Mouse (Mus musculus) ES-E14 (cell line): Measurements from ENCODE around the gene Ldha. TPM values are rescaled to one million over a fixed set of nuclear protein-coding genes. Genes with fewer than 3 reads are reported as not detected.

Source experiments
- DNase-seq: peaks from one replicate; pipeline ENCODE4 v3.0.0-alpha.2; 2013; ENCODE audit warnings: low read depth, low spot score
- H3K27ac ChIP-seq: 2 replicates; pipeline ENCODE4 v1.5.1; 2012; ENCODE audit warnings: low read depth, mild to moderate bottlenecking, low read length, moderate library complexity, mixed read lengths; ENCODE audit not compliant: poor library complexity, insufficient read depth, severe bottlenecking
- H3K36me3 ChIP-seq: 2 replicates; pipeline ENCODE4 v1.6.1; 2012; ENCODE audit warnings: mild to moderate bottlenecking, low read length, moderate library complexity, mixed read lengths; ENCODE audit not compliant: control insufficient read depth, poor library complexity, insufficient read depth, severe bottlenecking
- H3K4me1 ChIP-seq, 2 experiments: fragments of 150-350 bp in 1 of 2; sonication (generic) in 1 of 2; 2 replicates each; pipeline ENCODE4 v1.6.1; 2012; ENCODE audit warnings: low read length in 2 of 2, mild to moderate bottlenecking in 1 of 2, mixed read lengths in 1 of 2; ENCODE audit not compliant: control insufficient read depth in 2 of 2, insufficient read depth in 2 of 2, poor library complexity in 1 of 2
- H3K4me3 ChIP-seq, 2 experiments: fragments of 150-350 bp in 1 of 2; sonication (generic) in 1 of 2; 2 replicates each; pipeline ENCODE4 v1.5.1; 2012; ENCODE audit warnings: low read length in 2 of 2, low read depth in 1 of 2, mild to moderate bottlenecking in 1 of 2, mixed read lengths in 1 of 2; ENCODE audit not compliant: insufficient read depth in 1 of 2, poor library complexity in 1 of 2, severe bottlenecking in 1 of 2
- H3K9ac ChIP-seq: 2 replicates; pipeline ENCODE4 v1.6.1; 2012; ENCODE audit warnings: low read depth, mild to moderate bottlenecking, low read length, mixed read lengths; ENCODE audit not compliant: poor library complexity, insufficient read depth, severe bottlenecking
- H3K9me3 ChIP-seq: fragments of 150-350 bp; sonication (generic); 2 replicates; pipeline ENCODE4 v1.6.1; 2012; ENCODE audit warnings: low read depth, mild to moderate bottlenecking, low read length; ENCODE audit not compliant: control insufficient read depth, insufficient read depth
- CHD2 ChIP-seq: IDR thresholded peaks from 2 replicates; pipeline ENCODE4 v1.6.1; 2014; ENCODE audit warnings: mild to moderate bottlenecking, low read depth, low read length, inconsistent platforms
- HCFC1 ChIP-seq: IDR thresholded peaks from 2 replicates; pipeline ENCODE4 v1.6.1; 2012; ENCODE audit warnings: low read length, inconsistent platforms, borderline replicate concordance; ENCODE audit not compliant: insufficient read depth
- MAFK ChIP-seq: IDR thresholded peaks from 2 replicates; pipeline ENCODE4 v1.6.1; 2014; ENCODE audit warnings: mild to moderate bottlenecking, low read depth, low read length, inconsistent platforms; ENCODE audit not compliant: insufficient read depth
- ZC3H11A ChIP-seq: IDR thresholded peaks from 2 replicates; pipeline ENCODE4 v1.6.1; 2012; ENCODE audit warnings: low read depth, mild to moderate bottlenecking, inconsistent platforms, low read length, borderline replicate concordance
- ZNF384 ChIP-seq: IDR thresholded peaks from 2 replicates; pipeline ENCODE4 v1.6.1; 2012; ENCODE audit warnings: low read depth, low read length, inconsistent platforms
- in situ Hi-C, 2 experiments: fragments of 600-800 bp; cut with MboI; formaldehyde crosslinking; loops; one replicate each; pipeline ENCODE4 v1.15.1; 2025; ENCODE audit warnings: low sequenced_read_pairs in 2 of 2, inconsistent platforms in 1 of 2; ENCODE audit not compliant: unreplicated experiment in 2 of 2
- total RNA-seq: library from RNA; depleted of rRNA; stranded (reverse); fragments of 300-350 nt; gene quantifications from 2 replicates; pipeline ENCODE4 v1.2.3, GENCODE M21; 2012

Ldha gene
- total RNA-seq, 1 experiment = 621 TPM

GRCm38 (mm10) chr7:46860996-46861395, 19.7 kb downstream of the Ldha start, which contains the start of gene Ldhc:
Ldhc (plus strand) TSS chr7:46861203.
- Histone ChIP-seq H3K36me3 (0 out of 2 replicates have a peak, but pooled peaks cover 3% of the 10 kb centered on the region), H3K9me3 (no peaks in the 10 kb centered on the region), H3K4me3 (0 out of 4 replicates have a peak within 1 kb of the TSS, but pooled peaks of 1 of the 2 experiments have one; percentile 36), H3K9ac (no peak within 1 kb of the TSS), H3K4me1 (0 out of 4 replicates have a peak, but pooled peaks cover 0 to 2% of the 10 kb centered on the region in 2 experiments), H3K27ac (no peak within 1 kb of the TSS)
- in situ Hi-C loops = no loop called here
- TF ChIP-seq MAFK = no peak
- no peak for TF ChIP-seq CHD2
- no peak for TF ChIP-seq HCFC1
- TF ChIP-seq ZNF384 = no peak
- TF ChIP-seq ZC3H11A = no peak
- DNase-seq = no peak

- TF ChIP-seq CHD2 (no peak), MAFK (no peak), ZNF384 (no peak), ZC3H11A (no peak), HCFC1 (no peak)
- no peak overlapping the region for H3K27ac ChIP-seq
- H3K36me3 ChIP-seq = no peaks in the 10 kb centered on the region
- H3K4me3 ChIP-seq = no peak overlapping the region
- no peak for DNase-seq
- no peaks in the 10 kb centered on the region for H3K4me1 ChIP-seq
- no peaks in the 10 kb centered on the region for H3K9me3 ChIP-seq
- H3K9ac ChIP-seq = no peak overlapping the region
- in situ Hi-C loops = no loop called here
Observed at GRCm38 (mm10) chr7:46871988-46872387, 30.7 kb downstream of the Ldha start.

DNA sequence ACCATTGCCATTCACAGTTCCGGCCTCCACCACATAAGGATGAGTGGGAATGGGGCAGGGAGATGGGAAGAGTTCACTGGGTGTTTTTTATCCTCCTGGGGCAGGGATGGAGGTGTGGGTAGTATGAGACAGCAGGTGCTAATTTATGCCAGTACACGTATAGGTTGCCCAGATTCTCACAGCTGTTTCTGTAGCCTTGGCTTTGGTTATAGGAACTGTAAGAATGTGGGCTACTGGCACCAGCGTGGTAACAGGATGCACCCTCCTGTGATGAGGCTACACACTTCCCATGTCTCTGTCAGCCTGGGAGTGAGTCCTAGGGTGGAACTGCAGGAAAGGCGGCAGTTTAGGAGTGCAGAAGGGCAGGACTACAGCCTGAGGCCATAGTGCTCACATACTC, 35.6 kb downstream of the Ldha start:
- H3K36me3 ChIP-seq = no peaks in the 10 kb centered on the region
- no peak for DNase-seq
- no peaks in the 10 kb centered on the region for H3K4me1 ChIP-seq
- no peaks in the 10 kb centered on the region for H3K9me3 ChIP-seq
- no peak overlapping the region for H3K4me3 ChIP-seq
- no peak overlapping the region for H3K27ac ChIP-seq
- no peak for TF ChIP-seq CHD2
- no peak for TF ChIP-seq ZNF384
- TF ChIP-seq HCFC1 = no peak
- TF ChIP-seq ZC3H11A = no peak
- no peak for TF ChIP-seq MAFK
- H3K9ac ChIP-seq = no peak overlapping the region
- in situ Hi-C loops = no loop called here

- Histone ChIP-seq H3K27ac (no peak overlapping the region), H3K9ac (no peak overlapping the region), H3K36me3 (no peaks in the 10 kb centered on the region), H3K4me3 (no peak overlapping the region), H3K4me1 (no peaks in the 10 kb centered on the region), H3K9me3 (no peaks in the 10 kb centered on the region)
- in situ Hi-C loops = no loop called here
- DNase-seq = no peak
- TF ChIP-seq CHD2 = no peak
- TF ChIP-seq ZNF384 = no peak
- no peak for TF ChIP-seq MAFK
- no peak for TF ChIP-seq HCFC1
- no peak for TF ChIP-seq ZC3H11A
Observed at GRCm38 (mm10) chr7:46877255-46877654, 36.0 kb downstream of the Ldha start.

- no peaks in the 10 kb centered on the region for H3K9me3 ChIP-seq
Observed at GRCm38 (mm10) chr7:46879851-46880250, 38.6 kb downstream of the Ldha start.

More at GRCm38 (mm10) chr7:46879851-46880250, 38.6 kb downstream of the Ldha start:
- no peak overlapping the region for H3K4me3 ChIP-seq
- no peak overlapping the region for H3K9ac ChIP-seq
- H3K36me3 ChIP-seq = no peaks in the 10 kb centered on the region
- TF ChIP-seq CHD2 = no peak
- no peak for TF ChIP-seq HCFC1
- no peak for TF ChIP-seq ZC3H11A
- no peak for TF ChIP-seq ZNF384
- no peak for TF ChIP-seq MAFK
- H3K4me1 ChIP-seq = no peaks in the 10 kb centered on the region
- in situ Hi-C loops = no loop called here
- H3K27ac ChIP-seq = no peak overlapping the region
- DNase-seq = no peak
